Mouse (Mus musculus) CH12.LX (cell line): ENCODE data around the gene Nhej1.

Source experiments
- CTCF ChIP-seq, 2 experiments: IDR thresholded peaks in 1 of 2; conservative IDR thresholded peaks in 1 of 2; 2 replicates each; pipeline ENCODE4 v1.5.1; 2011 to 2012; ENCODE audit warnings: low read depth in 2 of 2, low read length in 2 of 2, improper control_type of control experiment in 1 of 2, inconsistent platforms in 1 of 2, mild to moderate bottlenecking in 1 of 2, moderate library complexity in 1 of 2
- E2F4 ChIP-seq: IDR thresholded peaks from 2 replicates; pipeline ENCODE4 v1.6.1; 2011; ENCODE audit warnings: low read depth, low read length, improper control_type of control experiment; ENCODE audit not compliant: insufficient replicate concordance
- ELF1 ChIP-seq: IDR thresholded peaks from 2 replicates; pipeline ENCODE4 v1.6.1; 2014; ENCODE audit warnings: low read depth, mild to moderate bottlenecking, inconsistent platforms, low read length, improper control_type of control experiment
- EP300 ChIP-seq: IDR thresholded peaks from 2 replicates; pipeline ENCODE4 v1.6.1; 2011; ENCODE audit warnings: low read length, improper control_type of control experiment
- KAT2A ChIP-seq: IDR thresholded peaks from 2 replicates; pipeline ENCODE4 v1.6.1; 2012; ENCODE audit warnings: low read length, improper control_type of control experiment, inconsistent platforms; ENCODE audit not compliant: insufficient replicate concordance
- MAX ChIP-seq: IDR thresholded peaks from 2 replicates; pipeline ENCODE4 v1.6.1; 2011; ENCODE audit warnings: low read length, improper control_type of control experiment
- MYC ChIP-seq: IDR thresholded peaks from 2 replicates; pipeline ENCODE4 v1.6.1; 2011; ENCODE audit warnings: low read depth, mild to moderate bottlenecking, improper control_type of control experiment, low read length
- NRF1 ChIP-seq: IDR thresholded peaks from 2 replicates; pipeline ENCODE4 v1.6.1; 2014; ENCODE audit warnings: low read depth, mild to moderate bottlenecking, inconsistent platforms, low read length, improper control_type of control experiment, moderate library complexity
- POLR2A ChIP-seq: IDR thresholded peaks from 2 replicates; pipeline ENCODE4 v1.6.1; 2011; ENCODE audit warnings: low read depth, mild to moderate bottlenecking, improper control_type of control experiment, low read length
- POLR2AphosphoS2 ChIP-seq: IDR thresholded peaks from 2 replicates; pipeline ENCODE4 v1.6.1; 2011; ENCODE audit warnings: low read depth, low read length, improper control_type of control experiment
- SMC3 ChIP-seq: IDR thresholded peaks from 2 replicates; pipeline ENCODE4 v1.6.1; 2011; ENCODE audit warnings: low read depth, low read length, improper control_type of control experiment
- UBTF ChIP-seq: IDR thresholded peaks from 2 replicates; pipeline ENCODE4 v1.6.1; 2012; ENCODE audit warnings: low read depth, mild to moderate bottlenecking, inconsistent platforms, low read length, improper control_type of control experiment, moderate library complexity

DNA sequence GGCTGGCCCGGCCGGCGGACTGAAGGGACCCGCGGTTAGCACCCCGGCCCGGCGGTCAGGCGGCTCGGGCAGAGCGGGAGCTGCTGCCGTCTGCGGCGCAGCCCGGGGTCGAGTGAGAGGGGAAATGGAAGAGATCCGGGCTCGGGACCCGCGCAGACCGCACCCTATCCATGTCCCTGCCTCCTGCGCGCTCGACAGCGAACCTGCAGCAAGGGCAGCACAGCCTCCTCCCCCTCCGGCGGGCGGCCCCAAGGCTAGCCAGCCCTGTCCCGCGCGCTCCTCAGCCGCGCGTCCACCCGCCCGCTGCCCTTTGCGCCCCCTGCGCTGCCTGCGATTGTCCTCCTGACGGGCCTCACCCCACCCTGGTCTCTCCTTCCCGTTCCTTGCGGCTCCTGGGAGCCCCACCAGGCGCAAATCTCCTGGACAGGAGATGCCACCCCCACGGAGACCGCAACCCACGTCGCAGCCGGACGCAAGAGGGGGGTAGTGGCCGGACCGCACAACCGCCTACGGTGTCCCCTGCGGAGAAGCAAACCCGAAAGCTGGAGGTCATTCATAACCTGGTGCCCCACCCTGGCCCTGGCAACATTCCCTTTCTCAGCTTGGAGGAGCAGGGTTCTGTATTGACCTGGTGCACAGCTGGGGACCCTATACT lies 173.3 kb downstream of the Nhej1 start, which contains the start of gene Ihh:
- no peak for TF ChIP-seq EP300
- TF ChIP-seq NRF1 = no peak
- no peak for TF ChIP-seq CTCF (conservative IDR thresholded peaks at IDR 0.05 in 1 of 2, IDR thresholded peaks at IDR 0.05 in 1 of 2; ENCODE audit: low read depth in 2 of 2, low read length in 2 of 2)
- no peak for TF ChIP-seq ELF1
- TF ChIP-seq MYC = no peak
- TF ChIP-seq KAT2A = no peak
- no peak for TF ChIP-seq SMC3
- TF ChIP-seq E2F4 = no peak
- TF ChIP-seq UBTF = no peak
- no peak for TF ChIP-seq POLR2AphosphoS2
- no peak for TF ChIP-seq POLR2A
- TF ChIP-seq MAX = no peak
